Mouse (Mus musculus) monocyte, adult 5-6 weeks (primary cell): ENCODE measurements at regions not wholly inside any gene's neighbourhood (a gene's known extent, or its start where the extent isn't known, plus 50 kb on each side); places are given as distances from the start of the nearest gene placed in this dataset.

Experiments used
- ATAC-seq: fragments of 153-309, 156-312 bp; replicated peaks from 2 replicates; pipeline ENCODE4 v1.8.0; 2017; ENCODE audit warnings: mild to moderate bottlenecking; ENCODE audit not compliant: low TSS enrichment, insufficient number of reproducible peaks, severe bottlenecking, poor library complexity, low FRiP score

- ATAC-seq = no peak
Observed at GRCm38 (mm10) chr4:55757148-55757927, 225.1 kb upstream of the Klf4 start.

- ATAC-seq = no peak
Observed at GRCm38 (mm10) chr4:55749949-55750600, 217.8 kb upstream of the Klf4 start.

- peak; percentile 81 for ATAC-seq
Observed at GRCm38 (mm10) chr4:55741355-55741754, 209.1 kb upstream of the Klf4 start.

GRCm38 (mm10) chr4:55740062-55740461 is 207.8 kb upstream of the Klf4 start:
- no peak for ATAC-seq

GRCm38 (mm10) chr4:55738714-55739113 is 206.4 kb upstream of the Klf4 start:
- ATAC-seq = no peak

- ATAC-seq = no peak
Observed at GRCm38 (mm10) chr4:55735453-55735852, 203.2 kb upstream of the Klf4 start.

GRCm38 (mm10) chr4:55734331-55734730 is 202.1 kb upstream of the Klf4 start:
- no peak for ATAC-seq

GRCm38 (mm10) chr4:55733223-55733622 is 201.0 kb upstream of the Klf4 start:
- no peak for ATAC-seq

GRCm38 (mm10) chr4:55732006-55732405 is 199.7 kb upstream of the Klf4 start:
- no peak for ATAC-seq

GRCm38 (mm10) chr4:55730266-55730665 is 198.0 kb upstream of the Klf4 start:
- ATAC-seq = peak; percentile 57; the same call in 1 of the 2 replicates

GRCm38 (mm10) chr4:55727178-55727577 is 194.9 kb upstream of the Klf4 start:
- no peak for ATAC-seq

- no peak for ATAC-seq
Observed at GRCm38 (mm10) chr4:55726081-55726480, 193.8 kb upstream of the Klf4 start.

- no peak for ATAC-seq
Observed at GRCm38 (mm10) chr4:55724286-55724685, 192.0 kb upstream of the Klf4 start.

- no peak for ATAC-seq
Observed at GRCm38 (mm10) chr4:55723124-55723523, 190.9 kb upstream of the Klf4 start.

GRCm38 (mm10) chr4:55722388-55722787 is 190.1 kb upstream of the Klf4 start:
- no peak for ATAC-seq

GRCm38 (mm10) chr4:55721834-55722233 is 189.6 kb upstream of the Klf4 start:
- ATAC-seq = no peak

GRCm38 (mm10) chr4:55718438-55718837 is 186.2 kb upstream of the Klf4 start:
- no peak for ATAC-seq

GRCm38 (mm10) chr4:55716161-55716651 is 183.9 kb upstream of the Klf4 start:
- ATAC-seq = no peak

- no peak for ATAC-seq
Observed at GRCm38 (mm10) chr4:55711500-55712341, 179.5 kb upstream of the Klf4 start.
